Mouse (Mus musculus): ENCODE data around the gene Hrh3. TPM values are rescaled to one million over a fixed set of nuclear protein-coding genes. Genes with fewer than 3 reads are reported as not detected.
A peak's percentile ranks its signal among the peaks of the same experiment; 100 is the strongest.

Hrh3 gene
- polyA plus RNA-seq, 1 experiment from 2014 or later = not detected

DNA sequence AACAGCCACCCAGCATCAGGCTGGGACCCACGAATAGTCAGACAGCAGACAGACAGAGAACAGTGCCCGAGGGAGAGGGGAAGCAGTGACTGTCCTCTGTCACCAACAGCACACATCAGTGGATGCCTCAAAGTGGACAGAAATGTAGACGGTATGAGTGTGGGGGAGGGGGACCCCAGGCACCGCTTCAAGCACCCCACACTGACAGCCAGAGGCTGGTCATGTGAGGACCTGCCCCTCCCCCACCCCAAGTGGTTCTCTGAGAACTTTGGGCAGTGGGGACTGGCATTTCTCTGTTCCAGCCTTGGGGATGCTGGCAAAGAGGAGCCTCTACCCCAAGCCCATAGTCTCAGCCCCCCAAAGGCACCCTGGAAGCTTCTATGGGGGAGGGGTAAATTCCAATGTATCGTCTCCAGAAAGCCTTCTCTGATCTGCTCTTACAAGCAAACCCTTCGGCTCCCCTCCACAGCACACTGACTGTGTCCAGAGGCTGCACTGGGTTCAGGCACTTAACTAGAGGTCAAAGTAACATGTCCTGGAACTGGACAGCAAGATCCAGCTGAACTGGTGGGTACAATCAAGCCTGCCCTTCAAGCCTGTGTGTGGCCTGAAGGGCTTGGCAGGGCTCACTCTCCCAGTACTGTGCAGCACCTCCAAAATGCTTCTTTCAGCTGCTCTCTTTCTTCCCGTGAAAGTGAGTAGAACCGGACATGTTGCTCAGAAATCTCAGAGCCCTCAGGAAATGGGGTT is 1.3 kb upstream of the Hrh3 start:
- no peak overlapping the region for H3K27ac ChIP-seq (replicated peaks)
- H3K9me3 ChIP-seq (replicated peaks) = no peaks in the 10 kb centered on the region
- H3K4me2 ChIP-seq = no peak overlapping the region
- no peak for ATAC-seq (ENCODE audit: insufficient read depth)
- H3K27me3 ChIP-seq = peaks cover 76% of the 10 kb centered on the region
- no peak overlapping the region for H3K4me3 ChIP-seq (replicated peaks)
- H3K36me3 ChIP-seq (replicated peaks) = no peaks in the 10 kb centered on the region
- peaks cover 15% of the 10 kb centered on the region for H3K4me1 ChIP-seq (replicated peaks)
- H3K9ac ChIP-seq = no peak overlapping the region
- 28% methylated on average over 8 of the region's 8 CpGs for WGBS (ENCODE audit: insufficient replicate concordance)

DNA sequence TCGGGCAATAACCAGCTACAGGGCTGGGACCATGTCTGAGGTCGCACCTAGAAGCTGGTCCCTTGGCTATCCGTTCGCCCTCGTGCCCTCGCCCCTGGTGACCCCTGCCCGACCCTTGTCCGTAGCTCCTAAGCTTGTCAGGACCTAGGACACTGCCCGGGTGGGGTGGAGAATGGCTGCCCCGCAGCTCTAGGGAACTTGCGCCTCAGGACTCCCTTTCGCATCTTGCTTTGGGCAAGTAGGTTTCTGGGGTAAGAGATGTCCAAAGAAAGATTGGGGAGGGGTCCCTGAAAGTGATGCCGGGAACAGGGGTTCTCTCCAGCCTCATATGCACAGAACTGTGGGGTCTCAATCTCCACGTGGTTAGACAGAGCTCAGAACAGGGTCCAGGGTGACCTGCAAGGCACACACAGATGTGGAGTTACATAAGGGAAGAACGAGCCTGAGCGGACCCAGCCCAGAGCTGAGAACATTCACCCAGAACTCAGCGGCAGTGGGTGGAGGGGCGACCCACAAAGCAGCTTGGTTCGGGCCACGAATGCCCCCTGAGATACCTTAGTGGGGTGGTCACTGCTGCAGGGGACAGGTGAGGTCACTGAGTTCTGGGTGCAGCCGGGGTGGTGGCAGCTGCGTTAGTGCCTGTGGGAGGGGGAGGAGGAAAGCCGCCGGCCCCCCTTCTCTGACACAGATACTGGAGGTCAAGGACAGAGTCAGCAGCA is 530 bp upstream of the Hrh3 start:
- peak overlapping the region; percentile 75 for H3K4me2 ChIP-seq
- H3K4me3 ChIP-seq (replicated peaks) = peak overlapping the region; percentile 52; the same call in 1 of the 2 replicates
- H3K27me3 ChIP-seq = peaks cover 80% of the 10 kb centered on the region
- ATAC-seq (ENCODE audit: insufficient read depth) = peak; percentile 33; the same call in 1 of the 2 replicates
- no peaks in the 10 kb centered on the region for H3K36me3 ChIP-seq (replicated peaks)
- H3K9me3 ChIP-seq (replicated peaks) = no peaks in the 10 kb centered on the region
- H3K9ac ChIP-seq = no peak overlapping the region
- H3K27ac ChIP-seq (replicated peaks) = no peak overlapping the region
- WGBS (ENCODE audit: insufficient replicate concordance) = 8% methylated on average over 24 of the region's 24 CpGs
- peaks cover 15% of the 10 kb centered on the region for H3K4me1 ChIP-seq (replicated peaks)

DNA sequence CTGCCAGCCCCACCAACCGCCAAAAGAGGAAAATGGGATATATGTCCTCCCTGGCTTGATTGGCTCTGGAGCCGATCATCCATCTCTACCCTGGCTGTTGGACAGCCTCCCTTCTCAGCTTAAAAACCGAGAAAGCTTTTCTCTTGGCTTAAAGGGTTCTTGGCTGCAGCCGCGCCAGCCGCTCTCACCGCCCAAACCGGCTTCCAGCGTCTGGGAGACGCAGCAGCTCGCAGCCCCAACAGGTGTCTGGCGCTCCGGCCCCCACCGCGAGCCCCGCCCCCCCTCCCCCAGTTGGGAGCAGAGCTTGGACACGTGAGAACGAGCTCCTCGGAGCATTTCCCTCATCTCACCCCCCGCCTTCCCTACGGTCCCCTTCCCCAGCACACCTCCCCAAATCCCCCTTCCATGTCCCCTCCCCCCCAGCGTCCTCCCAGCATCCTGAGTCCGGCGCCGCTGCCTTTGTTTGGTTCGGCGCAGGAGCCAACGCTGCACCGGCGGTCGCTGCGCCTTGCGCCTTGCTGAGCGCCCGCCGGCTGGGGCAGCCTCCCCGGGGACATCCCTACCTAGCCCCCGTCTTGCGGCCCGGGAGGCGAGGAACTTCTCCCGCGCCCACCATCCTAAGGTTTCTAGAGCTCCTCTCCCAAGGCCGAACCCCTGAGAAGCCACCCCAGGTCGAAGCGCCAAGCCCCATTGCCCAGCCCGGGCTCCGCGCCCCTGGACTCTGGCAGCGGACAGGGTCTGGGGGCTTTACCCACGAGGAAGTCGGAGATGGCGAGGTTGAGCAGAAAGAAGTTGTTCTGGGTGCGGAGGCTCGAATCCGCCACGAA is 924 bp downstream of the Hrh3 start:
- no peak for ATAC-seq (ENCODE audit: insufficient read depth)
- 4% methylated on average over 57 of the region's 57 CpGs for WGBS (ENCODE audit: insufficient replicate concordance)
- Histone ChIP-seq H3K27ac (replicated peaks) (no peak overlapping the region), H3K36me3 (replicated peaks) (no peaks in the 10 kb centered on the region), H3K4me3 (replicated peaks) (peak overlapping the region; percentile 52), H3K9me3 (replicated peaks) (no peaks in the 10 kb centered on the region), H3K9ac (no peak overlapping the region), H3K4me1 (replicated peaks) (peaks cover 18% of the 10 kb centered on the region), H3K27me3 (peaks cover 94% of the 10 kb centered on the region), H3K4me2 (peak overlapping the region; percentile 75)

DNA sequence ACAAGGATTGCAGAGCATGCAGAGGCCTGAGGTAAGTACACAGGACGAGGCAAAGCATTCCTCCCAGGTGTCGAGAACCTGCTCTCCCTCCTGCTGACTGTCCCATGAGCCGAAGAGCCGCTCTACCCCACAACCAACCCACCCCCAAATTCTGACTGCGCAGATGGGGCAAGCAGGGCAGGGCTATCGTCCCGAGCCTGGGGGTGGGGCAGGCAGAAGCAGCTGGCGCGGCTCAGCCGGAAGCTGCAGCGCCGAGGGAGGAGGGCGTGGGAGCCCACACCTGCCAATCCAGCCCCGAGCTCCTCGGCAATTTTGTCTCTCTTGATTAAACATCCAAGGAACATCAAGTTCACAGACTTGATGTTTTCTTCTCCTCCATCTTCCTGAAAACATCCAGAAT is 4.8 kb downstream of the Hrh3 start:
- H3K9ac ChIP-seq = no peak overlapping the region
- H3K4me1 ChIP-seq (replicated peaks) = peaks cover 19% of the 10 kb centered on the region
- ATAC-seq (ENCODE audit: insufficient read depth) = no peak
- H3K4me2 ChIP-seq = no peak overlapping the region
- 4% methylated on average over 15 of the region's 15 CpGs for WGBS (ENCODE audit: insufficient replicate concordance)
- H3K27ac ChIP-seq (replicated peaks) = no peak overlapping the region
- H3K36me3 ChIP-seq (replicated peaks) = no peaks in the 10 kb centered on the region
- H3K9me3 ChIP-seq (replicated peaks) = no peaks in the 10 kb centered on the region
- peaks cover 87% of the 10 kb centered on the region for H3K27me3 ChIP-seq
- H3K4me3 ChIP-seq (replicated peaks) = no peak overlapping the region

DNA sequence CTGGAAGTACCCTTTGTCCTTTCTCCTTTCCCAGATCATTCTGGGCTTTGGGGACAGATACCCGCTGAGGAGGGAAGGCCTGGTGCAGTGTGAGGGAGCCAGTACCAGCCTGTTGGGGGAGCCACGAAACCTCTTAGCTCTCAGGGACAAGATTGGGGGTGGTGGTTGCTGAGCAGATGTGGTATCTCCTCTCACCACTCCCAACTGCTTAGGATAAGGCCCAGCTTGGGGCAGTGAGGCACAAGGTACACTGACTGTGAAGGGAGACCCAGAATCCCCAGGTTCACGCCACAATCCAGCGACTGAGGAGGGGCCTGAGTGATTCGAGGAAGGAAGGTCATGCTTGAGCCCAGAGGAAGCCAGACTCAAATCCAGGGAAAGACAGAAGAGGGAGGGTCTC is 6.1 kb downstream of the Hrh3 start:
- H3K27ac ChIP-seq (replicated peaks) = no peak overlapping the region
- no peak overlapping the region for H3K4me2 ChIP-seq
- 6% methylated on average over 5 of the region's 5 CpGs for WGBS (ENCODE audit: insufficient replicate concordance)
- no peaks in the 10 kb centered on the region for H3K9me3 ChIP-seq (replicated peaks)
- ATAC-seq (ENCODE audit: insufficient read depth) = peak; percentile 51
- H3K36me3 ChIP-seq (replicated peaks) = no peaks in the 10 kb centered on the region
- H3K27me3 ChIP-seq = peaks cover 73% of the 10 kb centered on the region
- H3K4me3 ChIP-seq (replicated peaks) = no peak overlapping the region
- H3K9ac ChIP-seq = no peak overlapping the region
- H3K4me1 ChIP-seq (replicated peaks) = peaks cover 7% of the 10 kb centered on the region; the same call in 1 of the 2 replicates

DNA sequence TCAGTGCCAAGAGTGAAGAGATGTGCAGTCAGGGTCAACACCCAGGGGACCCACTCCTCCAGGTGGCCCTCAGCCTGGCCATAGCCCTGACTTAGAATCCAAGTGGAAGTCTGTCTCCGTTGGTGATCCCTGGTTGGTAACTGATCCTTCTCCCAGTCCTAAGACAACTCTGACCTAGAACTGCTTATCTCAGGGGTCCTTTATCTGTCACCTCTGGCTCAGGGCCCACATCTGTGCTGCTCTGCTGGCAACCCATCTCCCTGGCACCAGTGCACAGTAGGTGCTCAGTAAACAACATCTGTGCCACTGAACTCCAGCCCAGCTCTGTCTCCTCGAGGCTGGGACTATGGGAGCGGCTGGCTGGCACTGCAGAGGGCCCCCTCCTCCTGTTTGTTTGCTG is 6.7 kb downstream of the Hrh3 start:
- H3K4me3 ChIP-seq (replicated peaks) = no peak overlapping the region
- H3K4me2 ChIP-seq = no peak overlapping the region
- peaks cover 67% of the 10 kb centered on the region for H3K27me3 ChIP-seq
- no peak for ATAC-seq (ENCODE audit: insufficient read depth)
- no peaks in the 10 kb centered on the region for H3K36me3 ChIP-seq (replicated peaks)
- 30% methylated on average over 3 of the region's 3 CpGs for WGBS (ENCODE audit: insufficient replicate concordance)
- H3K27ac ChIP-seq (replicated peaks) = no peak overlapping the region
- H3K4me1 ChIP-seq (replicated peaks) = peaks cover 7% of the 10 kb centered on the region; the same call in 1 of the 2 replicates
- no peaks in the 10 kb centered on the region for H3K9me3 ChIP-seq (replicated peaks)
- no peak overlapping the region for H3K9ac ChIP-seq

DNA sequence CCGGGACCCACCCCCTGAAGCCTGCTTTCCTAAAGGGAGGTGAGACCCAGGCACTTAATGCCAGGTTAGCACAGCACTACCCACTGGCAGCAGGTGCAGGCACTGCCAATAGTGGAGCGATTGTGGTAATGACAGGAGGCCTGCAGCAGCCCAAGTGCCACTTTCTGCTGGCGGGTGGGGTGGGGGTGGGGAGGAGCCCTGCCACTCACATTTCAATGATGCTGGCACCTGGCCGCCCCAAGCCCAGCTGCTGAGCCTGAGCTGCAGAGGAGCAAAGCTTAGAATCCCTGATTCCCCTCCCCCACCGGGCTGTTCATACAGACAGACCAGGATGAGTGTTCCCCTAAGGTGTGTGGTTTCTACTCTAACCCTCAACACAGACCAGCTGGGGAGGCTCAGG is 8.6 kb downstream of the Hrh3 start:
- Histone ChIP-seq H3K27ac (replicated peaks) (no peak overlapping the region), H3K36me3 (replicated peaks) (no peaks in the 10 kb centered on the region), H3K4me1 (replicated peaks) (peaks cover 7% of the 10 kb centered on the region; the same call in 1 of the 2 replicates), H3K9ac (no peak overlapping the region), H3K4me2 (no peak overlapping the region), H3K27me3 (peaks cover 49% of the 10 kb centered on the region), H3K9me3 (replicated peaks) (no peaks in the 10 kb centered on the region), H3K4me3 (replicated peaks) (no peak overlapping the region)
- 22% methylated on average over 5 of the region's 5 CpGs for WGBS (ENCODE audit: insufficient replicate concordance)
- no peak for ATAC-seq (ENCODE audit: insufficient read depth)

DNA sequence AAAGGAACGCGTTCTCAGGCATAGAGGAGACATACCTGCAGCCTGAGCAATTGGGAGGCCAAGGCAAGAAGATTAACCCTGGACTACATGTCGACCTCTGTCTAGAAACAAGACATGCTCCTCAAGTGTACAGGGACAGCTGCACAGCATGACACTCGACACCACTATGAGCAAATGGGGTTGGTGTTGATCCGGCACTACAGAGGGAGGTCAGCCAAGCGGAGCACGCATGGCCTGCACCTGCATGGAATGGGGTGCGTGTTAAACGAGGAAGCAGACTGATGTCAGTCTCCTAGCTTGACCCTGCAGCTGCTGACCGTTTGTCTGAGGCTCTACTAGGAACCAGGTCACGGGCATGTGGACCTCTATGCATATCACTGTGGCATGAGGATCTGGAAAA is 14.0 kb downstream of the Hrh3 start:
- no peaks in the 10 kb centered on the region for H3K4me1 ChIP-seq (replicated peaks)

DNA sequence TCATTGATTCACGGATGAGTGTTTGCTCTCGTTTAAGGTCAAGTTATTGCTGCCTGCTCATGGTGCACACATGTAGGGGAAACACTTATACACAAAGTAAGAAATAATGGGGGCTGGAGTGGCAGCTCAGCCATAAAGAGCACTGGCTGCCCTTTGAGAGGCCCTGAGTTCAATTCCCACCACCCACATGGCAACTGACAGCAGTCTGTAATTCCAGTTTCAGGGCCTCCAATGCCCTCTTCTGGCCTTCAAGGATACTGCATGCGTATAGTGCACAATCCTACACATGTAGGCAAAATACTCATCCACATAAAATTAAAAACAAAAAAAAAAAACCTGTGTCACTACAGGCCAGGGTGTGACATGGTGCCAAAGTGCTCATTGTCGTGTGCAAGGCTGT is 16.8 kb downstream of the Hrh3 start:
- no peak overlapping the region for H3K4me2 ChIP-seq
- ATAC-seq (ENCODE audit: insufficient read depth) = no peak

More for the DNA sequence above, 14.0 kb downstream of the Hrh3 start:
- Histone ChIP-seq H3K36me3 (replicated peaks) (no peaks in the 10 kb centered on the region), H3K27ac (replicated peaks) (no peak overlapping the region), H3K9ac (no peak overlapping the region), H3K9me3 (replicated peaks) (no peaks in the 10 kb centered on the region), H3K4me3 (replicated peaks) (no peak overlapping the region), H3K27me3 (0 out of 2 replicates have a peak, but pooled peaks cover under 1% of the 10 kb centered on the region), H3K4me2 (no peak overlapping the region)
- 56% methylated on average over 11 of the region's 11 CpGs for WGBS (ENCODE audit: insufficient replicate concordance)
- no peak for ATAC-seq (ENCODE audit: insufficient read depth)

DNA sequence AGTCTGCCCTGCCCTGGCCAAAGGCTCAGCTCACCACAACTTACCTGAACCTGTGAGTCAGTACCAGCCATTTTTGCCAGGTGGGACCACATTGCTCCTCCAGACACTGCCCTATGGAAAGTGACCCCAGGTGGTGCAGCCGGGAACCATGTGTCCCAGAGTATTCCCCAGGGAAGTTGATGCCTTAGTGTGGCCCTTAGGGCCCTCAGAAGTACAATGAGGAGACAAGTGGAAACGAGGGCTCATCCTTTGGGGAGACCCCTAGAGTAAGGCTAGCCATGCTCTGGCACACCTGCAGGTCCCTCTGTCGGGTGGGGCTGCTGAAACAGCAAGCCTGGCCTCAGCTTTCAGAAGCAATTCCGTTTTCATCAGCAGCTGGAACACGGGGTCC is 17.7 kb downstream of the Hrh3 start:
- 63% methylated on average over 5 of the region's 5 CpGs for WGBS (ENCODE audit: insufficient replicate concordance)
- Histone ChIP-seq H3K4me3 (replicated peaks) (no peak overlapping the region), H3K4me1 (replicated peaks) (no peaks in the 10 kb centered on the region)

More for the DNA sequence above, 16.8 kb downstream of the Hrh3 start:
- Histone ChIP-seq H3K27ac (replicated peaks) (no peak overlapping the region), H3K9me3 (replicated peaks) (no peaks in the 10 kb centered on the region), H3K36me3 (replicated peaks) (no peaks in the 10 kb centered on the region), H3K4me3 (replicated peaks) (no peak overlapping the region), H3K27me3 (no peaks in the 10 kb centered on the region), H3K4me1 (replicated peaks) (no peaks in the 10 kb centered on the region), H3K9ac (no peak overlapping the region)
- WGBS (ENCODE audit: insufficient replicate concordance) = 76% methylated on average over 4 of the region's 4 CpGs

More for the DNA sequence above, 17.7 kb downstream of the Hrh3 start:
- no peaks in the 10 kb centered on the region for H3K27me3 ChIP-seq
- H3K36me3 ChIP-seq (replicated peaks) = 0 out of 2 replicates have a peak, but pooled peaks cover 3% of the 10 kb centered on the region
- ATAC-seq (ENCODE audit: insufficient read depth) = no peak
- no peak overlapping the region for H3K9ac ChIP-seq
- H3K27ac ChIP-seq (replicated peaks) = no peak overlapping the region
- H3K9me3 ChIP-seq (replicated peaks) = no peaks in the 10 kb centered on the region
- no peak overlapping the region for H3K4me2 ChIP-seq
